Mouse (Mus musculus): ENCODE results near the gene Gprc6a.

Gprc6a gene

DNA sequence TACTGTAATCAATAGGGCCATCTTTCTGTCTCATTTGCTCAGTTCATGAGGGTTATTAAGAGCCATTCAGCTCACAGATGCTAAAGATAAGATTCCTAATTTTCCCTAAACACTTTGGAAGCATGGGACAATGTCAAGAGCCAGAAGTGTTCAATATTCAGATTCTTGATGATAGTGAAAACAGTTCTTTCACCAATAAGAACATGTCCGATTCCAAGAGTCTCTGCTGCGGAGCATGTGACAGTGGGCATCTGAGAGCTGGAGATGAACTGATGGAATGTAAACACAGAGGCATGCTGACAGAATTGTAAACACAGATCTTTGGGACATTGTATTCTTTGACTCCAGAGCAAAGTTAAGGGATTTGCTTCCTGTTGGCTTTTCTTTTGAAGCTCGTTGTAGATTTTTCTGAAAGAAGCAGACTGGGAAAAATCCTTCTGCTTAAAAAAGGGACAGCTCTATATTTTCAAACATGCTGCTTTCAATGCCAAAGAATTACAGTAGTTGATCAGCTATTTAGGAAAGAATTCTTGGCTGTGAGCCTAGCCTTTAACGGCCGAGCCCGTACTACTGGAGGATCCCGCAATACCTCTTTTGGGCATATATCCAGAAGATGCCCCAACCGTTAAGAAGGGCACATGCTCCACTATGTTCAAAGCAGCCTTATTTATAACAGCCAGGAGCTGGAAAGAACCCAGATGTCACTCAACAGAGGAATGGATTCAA lies at the start of gene Gprc6a:
Gene Gprc6a, minus strand, starts transcription at position 51 of the 726 bp plus-strand sequence.
- DNase-seq = no peak

GRCm38 (mm10) chr10:51678251-51678639 lies 47.0 kb upstream of the Gprc6a start:
- DNase-seq = no peak

- peak; percentile 12 for DNase-seq
Measured at GRCm38 (mm10) chr10:51677548-51678250, 46.4 kb upstream of the Gprc6a start, which contains the start of gene Rfx6. Gene Rfx6 (plus strand): TSS chr10:51677756.

- DNase-seq = no peak
Measured at GRCm38 (mm10) chr10:51672082-51672779, 41.0 kb upstream of the Gprc6a start.

- DNase-seq = no peak
Measured at GRCm38 (mm10) chr10:51671583-51671982, 40.3 kb upstream of the Gprc6a start.

DNA sequence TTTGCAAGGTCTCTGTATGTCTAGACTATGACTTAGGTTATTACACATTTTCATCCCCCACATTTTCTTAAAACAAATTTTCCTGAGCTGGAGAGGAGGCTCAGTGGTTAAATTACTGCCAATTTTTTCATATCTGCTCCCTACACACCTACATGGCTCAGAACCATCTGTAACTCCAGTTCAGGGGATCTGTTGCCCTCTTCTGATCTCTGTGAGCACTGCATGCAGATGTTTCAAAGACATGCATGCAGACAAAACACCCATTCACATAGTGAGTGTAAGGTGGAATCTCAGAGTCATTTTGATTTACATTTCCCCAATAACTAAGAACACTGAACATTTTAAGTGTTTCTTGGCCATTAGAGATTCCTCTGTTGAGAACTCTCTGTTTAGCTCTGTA lies 38.1 kb upstream of the Gprc6a start:
- no peak for DNase-seq

DNA sequence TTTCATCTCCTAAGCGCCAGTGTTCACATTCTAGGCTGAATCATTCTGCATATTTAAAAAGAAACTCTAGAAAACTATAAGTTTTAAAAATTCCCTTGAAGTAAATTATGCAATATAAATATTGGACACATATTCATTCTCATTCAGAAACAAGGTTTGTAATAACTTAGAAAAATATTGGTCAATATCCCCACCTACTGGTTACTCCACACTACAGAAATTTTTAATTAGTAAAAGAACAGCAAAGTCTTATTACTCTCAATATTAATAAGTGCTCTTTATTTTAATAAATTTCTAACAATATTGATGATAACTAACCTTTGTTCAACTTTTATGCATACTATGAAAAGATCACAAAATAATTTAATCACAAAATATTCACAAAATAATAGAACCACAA lies 26.1 kb upstream of the Gprc6a start:
- DNase-seq = no peak

DNA sequence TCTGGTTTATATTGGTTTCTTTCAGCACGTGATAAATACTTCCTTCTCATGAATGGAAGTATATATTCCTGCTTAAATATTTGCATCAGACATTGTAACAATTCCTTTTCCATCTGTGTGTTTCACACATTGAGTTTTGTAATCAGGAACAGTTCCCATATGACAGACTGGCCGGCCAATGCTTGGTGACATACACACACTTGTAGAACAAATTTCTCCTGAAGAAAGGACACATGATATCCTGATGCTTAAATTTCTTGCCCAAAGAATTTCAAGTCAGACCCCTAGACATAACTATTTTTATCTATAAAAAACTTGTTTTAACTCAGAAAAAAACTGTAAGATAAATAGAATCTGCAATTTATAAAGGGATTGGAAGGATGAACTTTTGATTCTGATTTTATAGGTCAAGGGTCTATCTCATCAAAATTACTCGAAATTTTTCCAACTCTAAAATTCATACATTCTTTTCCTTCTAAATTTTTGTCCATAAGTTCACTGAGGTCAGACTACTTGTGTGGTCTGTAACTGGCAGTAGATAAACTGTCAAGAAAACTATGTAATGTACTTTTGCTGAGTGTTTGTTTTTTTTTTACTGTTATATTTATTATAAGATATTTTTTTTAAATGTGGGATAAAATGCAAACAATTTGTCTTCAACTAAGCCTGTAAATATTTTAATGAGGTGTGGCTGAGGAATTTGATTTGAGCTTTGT lies 18.4 kb upstream of the Gprc6a start:
- DNase-seq = no peak

DNA sequence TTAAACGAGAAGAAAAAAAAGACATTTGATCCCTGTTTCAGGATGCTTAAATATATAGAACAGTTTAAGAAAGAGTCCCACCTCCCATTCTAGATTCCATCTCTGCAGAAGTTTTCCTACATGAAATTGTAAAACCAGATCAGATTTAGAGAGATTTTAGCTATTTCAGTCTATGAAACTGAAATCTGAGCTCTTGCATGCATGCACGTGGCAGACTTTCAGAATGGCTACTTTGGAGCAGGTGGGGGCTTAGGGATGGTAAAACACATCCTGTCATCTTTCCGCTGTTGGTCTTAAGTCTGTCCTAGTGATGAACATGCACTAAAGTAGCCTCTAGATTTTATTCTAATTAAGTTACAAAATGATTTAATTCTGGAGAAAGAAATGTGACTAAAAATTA lies 10.1 kb downstream of the Gprc6a start:
- DNase-seq = no peak

DNA sequence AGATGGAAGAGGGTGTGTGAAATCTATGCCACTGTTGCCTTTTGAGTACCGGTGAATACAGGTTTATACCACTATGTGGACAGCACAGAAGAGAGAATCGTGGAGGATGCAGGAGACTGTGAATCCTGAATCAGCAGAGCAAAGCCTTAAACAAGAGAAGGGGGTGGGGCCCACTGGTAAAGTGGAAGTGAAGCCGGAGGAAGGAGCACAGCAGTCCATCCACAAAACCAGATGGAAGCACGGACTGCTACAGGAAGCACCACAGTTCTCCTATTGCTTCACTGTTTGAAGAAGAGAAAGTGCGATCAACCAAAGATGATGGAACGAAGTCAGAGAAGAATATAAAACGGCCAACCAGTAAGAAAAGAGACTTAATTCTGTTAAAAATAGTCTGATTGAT lies 11.1 kb downstream of the Gprc6a start:
- DNase-seq = no peak

GRCm38 (mm10) chr10:51618538-51618937 lies 12.7 kb downstream of the Gprc6a start:
- no peak for DNase-seq

DNA sequence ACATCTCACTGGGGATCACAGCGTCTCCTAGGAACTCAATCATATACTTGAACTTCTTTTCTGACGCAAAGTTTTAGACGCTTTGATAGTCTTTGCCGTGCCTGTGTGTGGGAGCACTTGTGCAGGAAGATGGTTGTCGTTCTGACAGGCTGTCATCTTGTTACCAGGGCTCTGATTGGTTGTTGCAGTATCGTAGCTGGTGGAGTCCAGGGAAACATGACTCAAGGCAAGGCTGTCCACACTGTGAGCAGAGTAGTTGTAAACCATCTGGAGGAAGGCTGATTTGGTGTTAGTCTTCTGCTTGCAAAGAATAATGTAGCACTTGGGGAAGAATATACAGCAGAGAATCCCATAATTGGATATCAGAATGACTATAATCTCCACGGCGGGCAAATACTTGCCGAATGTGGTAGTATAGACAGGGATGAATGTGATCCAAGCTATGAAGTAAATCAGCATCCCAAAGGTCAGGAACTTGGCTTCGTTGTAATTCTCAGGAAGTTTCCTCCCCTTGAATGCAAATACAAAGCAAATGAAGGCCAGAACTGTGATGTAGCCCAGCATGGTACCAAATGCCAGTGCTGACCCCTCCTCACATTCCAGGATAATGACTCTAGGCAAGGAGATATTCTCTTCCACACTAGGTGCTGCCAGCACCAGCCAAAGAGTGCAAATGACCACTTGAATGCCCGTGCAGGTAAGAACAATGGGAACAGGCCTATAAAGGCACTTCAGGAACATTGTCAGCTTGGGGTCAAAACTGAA lies 16.3 kb downstream of the Gprc6a start:
- DNase-seq = no peak

GRCm38 (mm10) chr10:51613421-51613820 lies 17.8 kb downstream of the Gprc6a start:
- no peak for DNase-seq

DNA sequence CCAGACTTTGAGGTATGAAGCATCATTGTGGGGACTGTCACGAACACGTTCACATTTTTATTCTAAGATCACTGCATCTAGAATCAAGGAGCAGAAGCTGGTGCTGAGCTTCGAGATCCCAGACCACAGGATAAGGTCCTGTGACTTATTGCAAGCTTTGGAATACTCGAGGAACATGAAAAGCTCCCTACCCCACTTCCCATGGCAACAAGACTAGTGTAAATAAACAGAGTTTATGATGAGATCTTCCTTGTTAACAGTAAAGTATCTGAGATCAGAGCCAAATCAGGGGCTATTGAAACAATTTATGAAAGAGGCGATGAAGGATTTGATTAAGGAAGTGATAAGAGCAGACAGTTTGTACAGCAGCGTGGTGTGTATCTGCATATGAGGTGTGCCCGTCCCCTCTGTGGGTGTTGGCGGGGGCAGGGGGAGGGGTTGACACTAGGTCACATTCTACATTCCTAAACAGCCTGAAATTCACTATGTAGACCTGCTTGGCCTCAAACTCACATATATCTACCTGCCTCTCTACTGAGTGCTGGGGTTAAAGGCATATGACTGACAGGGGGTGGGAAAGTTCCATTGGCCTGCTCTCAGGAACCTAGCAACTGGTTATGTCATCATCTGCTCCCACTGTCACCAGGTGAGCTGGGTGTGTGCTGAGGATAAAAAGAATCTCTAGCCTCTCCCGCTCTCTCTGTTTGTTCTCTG lies 19.1 kb downstream of the Gprc6a start:
- DNase-seq = no peak

DNA sequence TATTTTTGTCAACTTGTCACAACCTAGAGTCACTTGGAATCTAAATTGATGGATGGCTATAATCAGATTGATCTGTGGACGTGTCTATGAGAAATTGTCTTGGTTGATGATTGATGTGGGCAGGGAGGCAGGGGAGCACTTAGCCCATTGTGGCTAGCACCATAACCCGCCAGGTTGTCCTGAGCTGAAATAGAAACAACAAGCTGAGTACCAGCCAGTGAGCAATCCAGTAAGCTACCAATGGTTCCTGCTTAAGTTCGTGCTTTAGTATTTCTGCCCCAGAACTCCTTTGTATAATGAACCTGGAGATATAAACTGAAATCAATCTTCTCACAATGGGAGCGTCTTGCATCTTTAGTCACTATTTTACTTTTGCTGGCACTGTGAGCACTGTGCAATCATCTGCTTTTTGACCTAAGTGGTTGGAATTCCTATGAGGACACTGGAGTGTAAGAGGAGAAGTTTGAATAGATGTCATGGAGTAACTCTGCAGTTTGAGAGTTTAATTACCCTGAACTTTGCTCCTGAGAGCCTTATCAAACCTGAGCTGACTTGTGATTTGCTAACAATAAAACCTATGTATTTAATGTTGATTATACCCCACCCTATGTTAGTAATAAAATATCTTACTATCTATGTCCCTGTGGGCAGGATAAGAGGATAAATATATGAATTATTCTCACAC lies 21.4 kb downstream of the Gprc6a start:
- DNase-seq = no peak

DNA sequence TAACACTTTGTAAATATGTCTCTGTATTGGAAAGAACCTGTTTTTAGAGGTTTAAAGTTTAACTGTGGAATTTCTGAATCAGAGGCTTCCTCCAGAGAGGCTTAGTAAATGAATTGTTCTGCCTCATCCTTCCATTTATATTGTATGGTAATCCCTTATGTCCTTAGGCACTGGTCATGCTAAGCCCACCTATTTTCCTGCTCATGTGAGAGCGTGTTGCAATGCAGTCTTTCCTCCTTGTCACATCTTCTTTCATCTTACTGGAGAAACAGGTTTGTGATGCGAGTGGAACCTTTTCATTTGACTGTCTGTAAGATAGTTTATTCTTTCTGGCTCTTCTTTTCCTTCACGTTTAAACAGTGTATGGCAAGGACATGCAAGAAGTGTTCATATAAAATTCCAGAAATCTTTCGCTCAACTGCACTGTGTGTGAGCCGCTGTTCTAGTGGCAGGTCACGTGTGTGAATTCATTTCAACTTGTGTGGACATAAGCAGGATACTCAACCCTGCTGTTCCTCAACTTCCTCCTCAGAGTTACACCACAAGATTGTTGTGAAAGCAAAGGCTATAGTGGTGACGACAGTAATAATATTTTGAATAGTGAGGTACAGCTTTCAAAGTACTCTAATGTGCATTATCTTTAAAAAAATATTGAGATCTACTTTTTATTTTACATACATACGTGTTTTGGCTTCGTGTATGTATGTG lies 34.2 kb downstream of the Gprc6a start:
- no peak for DNase-seq

DNA sequence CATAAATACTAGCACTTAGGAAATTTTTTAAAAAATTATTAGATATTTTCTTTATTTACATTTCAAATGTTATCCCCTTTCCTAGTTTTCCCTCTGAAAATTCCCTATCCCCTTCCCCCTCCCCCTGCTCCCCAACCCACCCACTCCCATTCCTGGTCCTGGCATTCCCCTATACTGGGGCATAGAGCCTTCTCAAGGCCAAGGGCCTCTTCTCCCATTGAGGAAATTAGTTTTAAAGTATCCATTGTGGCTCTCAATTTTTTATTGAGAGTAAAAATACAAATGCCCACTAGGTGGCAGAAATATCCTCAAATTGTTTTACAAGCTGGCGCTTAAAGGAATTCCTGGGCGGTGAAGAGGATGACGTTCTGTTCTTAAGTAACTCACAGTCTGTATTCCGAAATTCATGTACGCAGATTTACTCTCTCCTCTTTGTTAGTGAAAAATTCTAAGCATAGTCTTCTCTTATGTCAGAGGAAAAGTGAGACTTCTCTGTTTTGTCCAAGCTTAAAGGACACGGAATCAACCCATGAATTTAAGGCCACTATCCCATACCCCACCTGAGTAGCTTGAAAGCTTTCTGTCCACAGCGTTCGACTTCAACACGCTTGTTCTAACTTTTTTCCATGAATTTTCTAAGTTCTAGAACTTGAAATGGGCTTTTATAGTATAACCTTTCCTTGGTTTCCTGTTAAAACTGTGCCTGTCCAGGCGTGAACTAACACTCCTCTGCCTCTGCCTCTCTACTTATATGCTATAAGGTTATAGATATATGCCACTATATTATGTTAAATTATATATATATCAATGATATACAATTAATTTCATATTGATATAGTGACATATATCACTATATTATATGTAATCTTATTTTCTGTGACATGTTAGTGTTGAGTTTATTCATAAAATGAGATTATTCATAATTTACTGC lies 36.0 kb downstream of the Gprc6a start:
- DNase-seq = no peak

DNA sequence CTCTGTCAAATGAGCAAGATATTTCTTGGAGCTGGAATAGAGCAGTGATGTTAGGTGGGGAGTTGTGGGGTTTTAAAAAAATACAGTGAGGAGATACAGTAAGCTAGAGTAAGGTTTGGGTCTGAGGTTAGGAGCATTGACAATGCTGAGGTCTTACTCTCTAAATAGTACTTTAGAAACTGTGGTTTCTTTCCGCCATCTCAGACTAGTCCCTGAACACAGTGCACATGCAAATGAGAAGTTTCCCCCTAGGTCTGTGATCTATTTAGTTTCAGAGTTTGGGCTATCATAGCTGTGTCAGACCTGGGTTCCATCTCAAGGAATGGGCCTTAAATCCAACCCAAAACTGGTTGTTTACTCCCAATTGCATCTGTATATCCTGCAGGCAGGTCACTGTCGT lies 39.7 kb downstream of the Gprc6a start:
- no peak for DNase-seq

- DNase-seq = no peak
Measured at GRCm38 (mm10) chr10:51590139-51590574, 41.1 kb downstream of the Gprc6a start, which contains the start of gene Fam162b. Gene Fam162b (minus strand): TSS chr10:51590517.
